Mouse (Mus musculus): ENCODE data around the gene Rab37. TPM values are rescaled to one million over a fixed set of nuclear protein-coding genes. Genes with fewer than 3 reads are reported as not detected.

The Rab37 gene
- polyA plus RNA-seq, 1 experiment from 2014 or later = 1.2 TPM

- H3K9me3 ChIP-seq = no peaks in the 10 kb centered on the region
- no peak overlapping the region for H3K27ac ChIP-seq (replicated peaks)
- no peak overlapping the region for H3K4me3 ChIP-seq
- no peak for ATAC-seq (ENCODE audit: extremely low read depth, insufficient number of reproducible peaks, low FRiP score, low TSS enrichment)
- peaks cover 45% of the 10 kb centered on the region for H3K4me1 ChIP-seq
- H3K9ac ChIP-seq = no peak overlapping the region
- WGBS = 50% methylated on average over 8 of the region's 8 CpGs
- H3K27me3 ChIP-seq (replicated peaks) = peaks cover 30% of the 10 kb centered on the region
- H3K4me2 ChIP-seq = no peak overlapping the region
- no peaks in the 10 kb centered on the region for H3K36me3 ChIP-seq
Measured at GRCm38 (mm10) chr11:115171125-115171524, 79.9 kb downstream of the Rab37 start.

DNA sequence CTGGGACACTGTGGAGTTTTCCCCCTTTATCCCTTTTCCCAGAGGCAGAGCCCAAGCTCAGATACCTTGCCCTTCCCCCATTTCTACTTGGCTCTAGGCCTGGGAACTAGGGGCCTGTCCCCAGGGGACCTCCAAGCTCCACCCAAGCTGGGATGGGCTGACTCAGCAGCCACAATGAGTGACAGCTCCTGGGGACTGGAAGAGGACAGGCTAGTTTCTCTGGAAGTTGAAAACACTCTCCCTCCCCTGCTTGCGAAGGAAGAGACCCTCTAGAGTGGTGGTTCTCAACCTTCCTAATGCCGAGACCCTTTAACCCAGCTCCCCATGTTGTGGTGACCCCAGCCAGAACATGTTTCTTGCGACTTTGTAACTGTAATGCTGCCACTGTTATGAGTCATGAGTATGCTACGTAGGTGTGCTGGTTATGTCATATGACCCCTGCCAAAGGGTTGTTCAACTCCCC lies 81.6 kb downstream of the Rab37 start:
- Histone ChIP-seq H3K9me3 (no peaks in the 10 kb centered on the region), H3K4me1 (peaks cover 56% of the 10 kb centered on the region), H3K4me2 (peak overlapping the region; percentile 16), H3K27me3 (replicated peaks) (peaks cover 32% of the 10 kb centered on the region), H3K36me3 (no peaks in the 10 kb centered on the region), H3K4me3 (no peak overlapping the region), H3K27ac (replicated peaks) (no peak overlapping the region), H3K9ac (no peak overlapping the region)
- ATAC-seq (ENCODE audit: extremely low read depth, insufficient number of reproducible peaks, low FRiP score, low TSS enrichment) = no peak
- WGBS = 26% methylated on average over 4 of the region's 4 CpGs

- no peak for ATAC-seq (ENCODE audit: extremely low read depth, insufficient number of reproducible peaks, low FRiP score, low TSS enrichment)
- WGBS = 23% methylated on average over 16 of the region's 16 CpGs
- H3K4me2 ChIP-seq = peak overlapping the region; percentile 24; the same call in 1 of the 2 replicates
- H3K9me3 ChIP-seq = no peaks in the 10 kb centered on the region
- H3K27me3 ChIP-seq (replicated peaks) = peaks cover 32% of the 10 kb centered on the region
- peaks cover 61% of the 10 kb centered on the region for H3K4me1 ChIP-seq
- no peak overlapping the region for H3K4me3 ChIP-seq
- no peaks in the 10 kb centered on the region for H3K36me3 ChIP-seq
- no peak overlapping the region for H3K27ac ChIP-seq (replicated peaks)
- H3K9ac ChIP-seq = 0 out of 2 replicates have a peak overlapping the region, but pooled peaks have one; percentile 47
Measured at GRCm38 (mm10) chr11:115173549-115174339, 82.5 kb downstream of the Rab37 start.

GRCm38 (mm10) chr11:115176399-115177190 lies 85.4 kb downstream of the Rab37 start:
- H3K9ac ChIP-seq = no peak overlapping the region
- peaks cover 2% of the 10 kb centered on the region; the same call in 1 of the 2 replicates for H3K36me3 ChIP-seq
- no peak overlapping the region for H3K4me2 ChIP-seq
- 66% methylated on average over 24 of the region's 24 CpGs for WGBS
- peaks cover 23% of the 10 kb centered on the region for H3K27me3 ChIP-seq (replicated peaks)
- no peak for ATAC-seq (ENCODE audit: extremely low read depth, insufficient number of reproducible peaks, low FRiP score, low TSS enrichment)
- peaks cover 54% of the 10 kb centered on the region for H3K4me1 ChIP-seq
- H3K27ac ChIP-seq (replicated peaks) = peak overlapping the region; percentile 36; the same call in 1 of the 2 replicates
- no peak overlapping the region for H3K4me3 ChIP-seq
- no peaks in the 10 kb centered on the region for H3K9me3 ChIP-seq

DNA sequence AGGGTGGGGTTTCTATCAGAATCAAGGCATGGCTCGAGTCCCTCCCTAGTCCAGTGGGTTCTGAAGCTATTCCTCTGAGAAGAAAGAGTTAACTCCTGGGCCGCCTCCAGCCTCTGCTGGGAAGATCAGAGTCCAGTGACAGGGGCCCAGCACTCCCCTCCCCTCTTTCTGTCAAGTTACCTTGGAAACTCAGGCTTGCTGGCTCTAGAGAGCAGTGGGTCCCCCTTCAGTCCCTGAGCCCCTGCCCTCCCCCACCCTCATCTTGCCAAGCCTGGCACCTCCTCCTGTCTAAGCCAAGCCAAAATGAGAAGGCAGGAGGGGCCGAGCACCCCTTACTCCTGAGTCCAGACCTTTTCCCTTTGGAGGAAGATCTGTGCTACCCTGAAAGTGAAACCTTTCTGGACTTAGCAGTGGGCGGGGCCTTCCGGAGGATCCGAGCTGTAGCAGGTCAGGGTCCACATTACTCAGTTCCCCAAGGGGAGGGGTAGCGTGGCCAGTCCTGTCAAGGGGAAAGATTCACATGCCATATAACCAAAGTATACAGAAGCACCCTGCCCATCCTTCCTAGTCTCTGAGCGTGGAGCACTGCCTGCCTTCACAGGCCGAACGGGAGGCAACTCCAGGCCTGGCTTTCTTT lies 86.4 kb downstream of the Rab37 start:
- WGBS = 46% methylated on average over 10 of the region's 10 CpGs
- Histone ChIP-seq H3K27me3 (replicated peaks) (peaks cover 23% of the 10 kb centered on the region), H3K4me1 (peaks cover 43% of the 10 kb centered on the region), H3K9me3 (no peaks in the 10 kb centered on the region), H3K36me3 (peaks cover 3% of the 10 kb centered on the region; the same call in 1 of the 2 replicates), H3K4me2 (peak overlapping the region; percentile 4; the same call in 1 of the 2 replicates), H3K9ac (0 out of 2 replicates have a peak overlapping the region, but pooled peaks have one; percentile 24), H3K27ac (replicated peaks) (no peak overlapping the region), H3K4me3 (no peak overlapping the region)
- ATAC-seq (ENCODE audit: extremely low read depth, insufficient number of reproducible peaks, low FRiP score, low TSS enrichment) = no peak

GRCm38 (mm10) chr11:115178766-115179165 lies 87.5 kb downstream of the Rab37 start:
- Histone ChIP-seq H3K9ac (no peak overlapping the region), H3K4me2 (no peak overlapping the region), H3K4me1 (peaks cover 32% of the 10 kb centered on the region), H3K27me3 (replicated peaks) (peaks cover 19% of the 10 kb centered on the region), H3K36me3 (peaks cover 3% of the 10 kb centered on the region; the same call in 1 of the 2 replicates), H3K27ac (replicated peaks) (no peak overlapping the region), H3K4me3 (no peak overlapping the region), H3K9me3 (no peaks in the 10 kb centered on the region)
- 71% methylated on average over 2 of the region's 2 CpGs for WGBS
- ATAC-seq (ENCODE audit: extremely low read depth, insufficient number of reproducible peaks, low FRiP score, low TSS enrichment) = no peak

DNA sequence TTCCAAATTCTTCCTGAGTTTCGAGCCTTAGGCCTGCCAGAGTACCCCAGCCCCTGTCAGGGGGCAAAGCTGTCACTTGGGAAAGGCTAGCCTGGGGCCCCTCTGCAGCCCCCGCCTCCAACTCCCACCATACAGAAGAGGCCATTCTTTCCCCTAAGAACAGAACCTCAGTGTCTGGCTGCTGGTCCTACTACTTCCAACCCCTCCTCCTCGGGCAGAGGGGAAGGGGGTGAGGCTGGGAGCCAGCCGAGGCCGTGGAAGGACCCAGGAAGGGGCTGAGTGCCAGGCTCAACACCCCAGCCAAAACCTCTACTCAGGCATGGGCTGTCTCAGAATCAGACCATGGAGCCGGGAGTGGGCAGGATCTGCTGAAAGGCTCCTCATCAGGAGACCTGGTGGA lies 88.0 kb downstream of the Rab37 start:
- Histone ChIP-seq H3K4me2 (no peak overlapping the region), H3K9ac (no peak overlapping the region), H3K36me3 (peaks cover 3% of the 10 kb centered on the region; the same call in 1 of the 2 replicates), H3K4me3 (no peak overlapping the region), H3K9me3 (no peaks in the 10 kb centered on the region), H3K27me3 (replicated peaks) (peaks cover 15% of the 10 kb centered on the region), H3K27ac (replicated peaks) (no peak overlapping the region), H3K4me1 (peaks cover 28% of the 10 kb centered on the region)
- no peak for ATAC-seq (ENCODE audit: extremely low read depth, insufficient number of reproducible peaks, low FRiP score, low TSS enrichment)
- 59% methylated on average over 6 of the region's 6 CpGs for WGBS

GRCm38 (mm10) chr11:115179881-115180280 lies 88.7 kb downstream of the Rab37 start:
- Histone ChIP-seq H3K4me1 (peaks cover 26% of the 10 kb centered on the region), H3K27ac (replicated peaks) (no peak overlapping the region), H3K9me3 (no peaks in the 10 kb centered on the region), H3K4me2 (no peak overlapping the region), H3K4me3 (no peak overlapping the region), H3K27me3 (replicated peaks) (peaks cover 12% of the 10 kb centered on the region), H3K36me3 (peaks cover 3% of the 10 kb centered on the region; the same call in 1 of the 2 replicates), H3K9ac (no peak overlapping the region)
- WGBS = 72% methylated on average over 6 of the region's 6 CpGs
- ATAC-seq (ENCODE audit: extremely low read depth, insufficient number of reproducible peaks, low FRiP score, low TSS enrichment) = no peak

GRCm38 (mm10) chr11:115181913-115182638 lies 90.8 kb downstream of the Rab37 start:
- H3K9me3 ChIP-seq = no peaks in the 10 kb centered on the region
- H3K4me2 ChIP-seq = no peak overlapping the region
- WGBS = 17% methylated on average over 12 of the region's 12 CpGs
- H3K36me3 ChIP-seq = peaks cover 3% of the 10 kb centered on the region; the same call in 1 of the 2 replicates
- H3K9ac ChIP-seq = no peak overlapping the region
- no peak for ATAC-seq (ENCODE audit: extremely low read depth, insufficient number of reproducible peaks, low FRiP score, low TSS enrichment)
- H3K27me3 ChIP-seq (replicated peaks) = no peaks in the 10 kb centered on the region; the same call in 1 of the 2 replicates
- H3K4me1 ChIP-seq = peaks cover 21% of the 10 kb centered on the region
- no peak overlapping the region for H3K27ac ChIP-seq (replicated peaks)
- no peak overlapping the region for H3K4me3 ChIP-seq

DNA sequence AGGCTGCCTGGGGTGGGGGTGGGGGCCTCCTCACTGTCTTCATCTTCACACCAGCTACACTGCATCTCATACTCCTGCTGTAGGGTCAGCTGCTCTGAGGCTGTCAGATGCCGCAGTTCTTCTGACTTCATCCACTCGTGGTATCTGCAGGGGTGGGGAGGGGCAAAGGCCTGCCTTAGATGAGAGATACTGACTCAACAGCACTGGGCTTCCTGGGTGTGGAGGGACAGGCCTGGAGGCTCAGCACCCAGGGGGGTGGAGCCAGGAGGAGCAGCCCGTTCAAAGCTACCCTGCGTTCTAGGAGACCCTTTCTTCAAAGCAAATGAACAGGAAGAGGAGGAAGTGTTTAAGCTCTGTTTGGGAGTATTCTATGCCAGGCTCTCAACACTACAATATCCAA lies 93.7 kb downstream of the Rab37 start:
- H3K27me3 ChIP-seq (replicated peaks) = no peaks in the 10 kb centered on the region; the same call in 1 of the 2 replicates
- peaks cover 17% of the 10 kb centered on the region for H3K4me1 ChIP-seq
- H3K4me3 ChIP-seq = no peak overlapping the region
- H3K9ac ChIP-seq = 0 out of 2 replicates have a peak overlapping the region, but pooled peaks have one; percentile 42
- no peak overlapping the region for H3K4me2 ChIP-seq
- no peaks in the 10 kb centered on the region for H3K9me3 ChIP-seq
- no peak overlapping the region for H3K27ac ChIP-seq (replicated peaks)
- no peak for ATAC-seq (ENCODE audit: extremely low read depth, insufficient number of reproducible peaks, low FRiP score, low TSS enrichment)
- whole genome bisulfite sequencing = 19% methylated on average over 4 of the region's 4 CpGs
- H3K36me3 ChIP-seq = peaks cover 4% of the 10 kb centered on the region
